ENCODE assay signal across 18 mouse cellular contexts in genomic region chr6:88249231-88249630, GRCm38 (mm10). TPM values are rescaled to one million over a fixed set of nuclear protein-coding genes. Genes with fewer than 3 reads are reported as not detected.
DNase-seq lines count a peak whose midpoint lies in the region; ATAC-seq lines count a peak whose summit lies in the region.
"Had no signal": no experiment of that assay in that cellular context is flagged by ENCODE, and none has a peak within 500 bp of the region (broad histone marks: within the 10 kb centered on the region; RNA-seq: fewer than 3 reads in every experiment).

No protein-coding gene starts in this region.

- WGBS in kidney, embryonic 14.5 days: 89% methylated on average over 1 of the region's 1 CpGs
- WGBS in midbrain, embryonic 14.5 days: 79% methylated on average over 1 of the region's 1 CpGs
- WGBS in midbrain, embryonic 10.5 days: 93% methylated on average over 1 of the region's 1 CpGs

- H3K9me3 ChIP-seq in kidney, embryonic 14.5 days (ENCODE audit: control insufficient read depth, low read length): no peaks in the 10 kb centered on the region
- no peaks in the 10 kb centered on the region for H3K9me3 ChIP-seq in midbrain, embryonic 14.5 days (ENCODE audit: control insufficient read depth, low read length)
- H3K9me3 ChIP-seq in midbrain, embryonic 10.5 days (replicated peaks): no peaks in the 10 kb centered on the region
- H3K9me3 ChIP-seq: embryonic facial prominence, embryonic 13.5 days; forebrain, embryonic 12.5 days; heart, embryonic 12.5 days; hindbrain, embryonic 10.5 days had no signal

- no peaks in the 10 kb centered on the region for H3K4me1 ChIP-seq in kidney, embryonic 14.5 days (ENCODE audit: control insufficient read depth, insufficient read depth, low read length)
- H3K4me1 ChIP-seq in midbrain, embryonic 14.5 days (ENCODE audit: control insufficient read depth, insufficient read depth, low read length): no peaks in the 10 kb centered on the region
- H3K4me1 ChIP-seq in midbrain, embryonic 10.5 days: peaks cover 14% of the 10 kb centered on the region; the same call in 1 of the 2 replicates
- H3K4me1 ChIP-seq: forebrain, embryonic 12.5 days had no signal

- no peak overlapping the region for H3K9ac ChIP-seq in kidney, embryonic 14.5 days (ENCODE audit: low read depth, low read length)
- H3K9ac ChIP-seq in midbrain, embryonic 14.5 days (replicated peaks; ENCODE audit: low read length): no peak overlapping the region
- H3K9ac ChIP-seq: embryonic facial prominence, embryonic 13.5 days; forebrain, embryonic 12.5 days; heart, embryonic 12.5 days; hindbrain, embryonic 14.5 days had no signal

- no peak overlapping the region for H3K4me3 ChIP-seq in kidney, embryonic 14.5 days (ENCODE audit: low read length)
- H3K4me3 ChIP-seq in midbrain, embryonic 14.5 days (replicated peaks; ENCODE audit: low read depth, low read length): no peak overlapping the region
- H3K4me3 ChIP-seq in midbrain, embryonic 10.5 days: no peak overlapping the region
- H3K4me3 ChIP-seq: embryonic facial prominence, embryonic 13.5 days; forebrain, embryonic 12.5 days; gastrocnemius, adult 2 months; heart, embryonic 12.5 days; hindbrain, embryonic 10.5 days had no signal

- no peak for ATAC-seq in kidney, embryonic 14.5 days (ENCODE audit: low FRiP score, low TSS enrichment)
- no peak for ATAC-seq in midbrain, embryonic 14.5 days (ENCODE audit: low FRiP score, low TSS enrichment)

- no peak overlapping the region for H3K27ac ChIP-seq in kidney, embryonic 14.5 days (ENCODE audit: low read depth, low read length)
- no peak overlapping the region for H3K27ac ChIP-seq in midbrain, embryonic 14.5 days (replicated peaks; ENCODE audit: low read depth, low read length)
- H3K27ac ChIP-seq in midbrain, embryonic 10.5 days (replicated peaks): no peak overlapping the region
- H3K27ac ChIP-seq: embryonic facial prominence, embryonic 13.5 days; forebrain, embryonic 12.5 days; gastrocnemius, adult 2 months; hindbrain, embryonic 10.5 days; hindbrain, embryonic 14.5 days had no signal

- peak; percentile 34 for DNase-seq in kidney, postnatal 10 days
- peak; percentile 23 for DNase-seq in midbrain, embryonic 14.5 days
- DNase-seq in midbrain, embryonic 10.5 days (ENCODE audit: low spot score): no peak
- peak; percentile 11 for DNase-seq in NIH3T3 (ENCODE audit: low read depth)
- peak; percentile 3 for DNase-seq in splenic B cell, adult 2 months (ENCODE audit: low read depth, low spot score)
- no peak for DNase-seq in cerebellum, postnatal 4 days (ENCODE audit: low spot score in 2 of 2)
- DNase-seq: adrenal gland, adult 2 months; adrenal gland, postnatal 25 days; cerebellum, adult 8-10 months; gastrocnemius, postnatal 25 days had no signal

- no peaks in the 10 kb centered on the region; the same call in 1 of the 2 replicates for H3K36me3 ChIP-seq in kidney, embryonic 14.5 days (ENCODE audit: control insufficient read depth, insufficient read depth, low read length)
- H3K36me3 ChIP-seq in midbrain, embryonic 14.5 days (ENCODE audit: control insufficient read depth, insufficient read depth, low read length): no peaks in the 10 kb centered on the region
- H3K36me3 ChIP-seq in midbrain, embryonic 10.5 days: no peaks in the 10 kb centered on the region
- H3K36me3 ChIP-seq in splenic B cell, adult 2 months (ENCODE audit: control insufficient read depth, insufficient read depth, low read length, poor library complexity, severe bottlenecking): no peaks in the 10 kb centered on the region
- H3K36me3 ChIP-seq: embryonic facial prominence, embryonic 13.5 days; forebrain, embryonic 12.5 days; heart, embryonic 12.5 days; hindbrain, embryonic 10.5 days had no signal

- no peaks in the 10 kb centered on the region for H3K27me3 ChIP-seq in kidney, embryonic 14.5 days (ENCODE audit: control insufficient read depth, insufficient read depth, low read length)
- no peaks in the 10 kb centered on the region for H3K27me3 ChIP-seq in midbrain, embryonic 14.5 days (ENCODE audit: control insufficient read depth, insufficient read depth, low read length)
- H3K27me3 ChIP-seq in midbrain, embryonic 10.5 days (ENCODE audit: low read depth, poor library complexity, severe bottlenecking): peaks cover 10% of the 10 kb centered on the region
- H3K27me3 ChIP-seq in splenic B cell, adult 2 months (ENCODE audit: control insufficient read depth, insufficient read depth, low read length, poor library complexity, severe bottlenecking): no peaks in the 10 kb centered on the region
- H3K27me3 ChIP-seq: embryonic facial prominence, embryonic 13.5 days had no signal

- no peak overlapping the region for H3K4me2 ChIP-seq in kidney, embryonic 14.5 days (replicated peaks; ENCODE audit: low read depth, low read length)
- H3K4me2 ChIP-seq in midbrain, embryonic 14.5 days (ENCODE audit: low read length): no peak overlapping the region
- H3K4me2 ChIP-seq: embryonic facial prominence, embryonic 13.5 days; forebrain, embryonic 12.5 days; heart, embryonic 12.5 days; hindbrain, embryonic 14.5 days had no signal

RNA-seq across cellular contexts. Expression of gene Dnajb8, which starts 27.2 kb away (rescaled TPM):
- not detected in 2 replicates for polyA plus RNA-seq in kidney, embryonic 14.5 days (2014; fragmentation: Nextera tagmentation; extraction: Ambion mirVana)
- not detected in 2 replicates for polyA plus RNA-seq in midbrain, embryonic 14.5 days (2014; fragmentation: Nextera tagmentation; extraction: Ambion mirVana)
- not detected in 2 replicates for polyA plus RNA-seq in midbrain, embryonic 10.5 days (2016; fragmentation: Nextera tagmentation; extraction: Ambion mirVana)
- polyA plus RNA-seq: adrenal gland, adult 2 months; embryonic facial prominence, embryonic 13.5 days; forebrain, embryonic 12.5 days; heart, embryonic 12.5 days; heart, embryonic 16.5 days; hindbrain, embryonic 10.5 days; hindbrain, embryonic 14.5 days had no signal

RNA-seq across cellular contexts. Expression of gene Gata2, which starts 55.5 kb away (rescaled TPM):
- polyA plus RNA-seq in kidney, embryonic 14.5 days (2014; fragmentation: Nextera tagmentation; extraction: Ambion mirVana): 27.2 and 44.6 TPM in 2 replicates
- polyA plus RNA-seq in midbrain, embryonic 14.5 days (2014; fragmentation: Nextera tagmentation; extraction: Ambion mirVana): 15.4 and 23.0 TPM in 2 replicates
- 19.3 and 36.1 TPM in 2 replicates for polyA plus RNA-seq in midbrain, embryonic 10.5 days (2016; fragmentation: Nextera tagmentation; extraction: Ambion mirVana)

Comparison
In these comparisons a context has a peak if more than half of its experiments do, and no peak if none do; other contexts are left out.
1. DNase-seq: peak in kidney, postnatal 10 days (single experiment), midbrain, embryonic 14.5 days (single experiment), NIH3T3 (single experiment) and splenic B cell, adult 2 months (single experiment); none in midbrain, embryonic 10.5 days (single experiment) and cerebellum, postnatal 4 days (0 of 2).